Mouse (Mus musculus) heart, postnatal 10 days (tissue): ENCODE measurements around the gene Olfr1393. TPM values are rescaled to one million over a fixed set of nuclear protein-coding genes. Genes with fewer than 3 reads are reported as not detected.
A peak's percentile ranks its signal among the peaks of the same experiment; 100 is the strongest.

Experiments
- DNase-seq, 2 experiments: peaks; one replicate each; pipeline ENCODE4 v3.0.0; 2021
- intact Hi-C: fragments of 180-260 bp; cut with DNase I; formaldehyde crosslinking; loops from one replicate; pipeline ENCODE4 v1.15.1; 2025
- total RNA-seq, 2 experiments: library from RNA; stranded (reverse); gene quantifications; 2 replicates each; pipeline ENCODE4 v1.2.3; 2021

Gene Olfr1393
- total RNA-seq, 2 experiments from 2014 or later: 0.17 to 0.35 TPM

- peak; percentile 94 for DNase-seq
Observed at GRCm38 (mm10) chr11:49250422-49251379, 27.4 kb upstream of the Olfr1393 start.

GRCm38 (mm10) chr11:49251380-49251761, 26.7 kb upstream of the Olfr1393 start:
- intact Hi-C loops: loop anchor here (2.0 to 5.0 kb wide), 3 partner anchors 49 to 394 kb away; partner anchors contain the start of gene Zfp62
- DNase-seq: no peak

More at GRCm38 (mm10) chr11:49250422-49251379, 27.4 kb upstream of the Olfr1393 start:
- intact Hi-C loops: loop anchor here (2.0 to 5.0 kb wide), 3 partner anchors 48 to 393 kb away; partner anchors contain the start of gene Zfp62

- intact Hi-C loops: loop anchor here (5.0 kb wide), 2 partner anchors 145 to 395 kb away; no protein-coding TSS in a partner anchor
Observed at GRCm38 (mm10) chr11:49252048-49252447, 26.1 kb upstream of the Olfr1393 start.

GRCm38 (mm10) chr11:49253035-49253434, 25.1 kb upstream of the Olfr1393 start:
- intact Hi-C loops: loop anchor here (5.0 kb wide), 2 partner anchors 146 to 396 kb away; no protein-coding TSS in a partner anchor
- no peak for DNase-seq

More at GRCm38 (mm10) chr11:49252048-49252447, 26.1 kb upstream of the Olfr1393 start:
- no peak for DNase-seq

- DNase-seq: no peak
- intact Hi-C loops: no loop called here
Observed at GRCm38 (mm10) chr11:49259296-49259695, 18.8 kb upstream of the Olfr1393 start.

- intact Hi-C loops: no loop called here
- DNase-seq: no peak
Observed at GRCm38 (mm10) chr11:49259829-49260228, 18.3 kb upstream of the Olfr1393 start.

- peak; percentile 87 for DNase-seq
- intact Hi-C loops: no loop called here
Observed at GRCm38 (mm10) chr11:49260598-49261312, 17.3 kb upstream of the Olfr1393 start.

- no peak for DNase-seq
- intact Hi-C loops: no loop called here
Observed at GRCm38 (mm10) chr11:49261313-49261855, 16.7 kb upstream of the Olfr1393 start.

- intact Hi-C loops: no loop called here
Observed at GRCm38 (mm10) chr11:49262286-49262685, 15.8 kb upstream of the Olfr1393 start.

GRCm38 (mm10) chr11:49263149-49263548, 15.0 kb upstream of the Olfr1393 start:
- intact Hi-C loops: no loop called here
- DNase-seq: no peak

More at GRCm38 (mm10) chr11:49262286-49262685, 15.8 kb upstream of the Olfr1393 start:
- DNase-seq: no peak

- intact Hi-C loops: no loop called here
- DNase-seq: no peak
Observed at GRCm38 (mm10) chr11:49264081-49264480, 14.0 kb upstream of the Olfr1393 start.

- intact Hi-C loops: no loop called here
- no peak for DNase-seq
Observed at GRCm38 (mm10) chr11:49264622-49265021, 13.5 kb upstream of the Olfr1393 start.

- intact Hi-C loops: no loop called here
- DNase-seq: no peak
Observed at GRCm38 (mm10) chr11:49265101-49265500, 13.0 kb upstream of the Olfr1393 start.

- intact Hi-C loops: no loop called here
Observed at GRCm38 (mm10) chr11:49266671-49267070, 11.4 kb upstream of the Olfr1393 start.

GRCm38 (mm10) chr11:49267316-49267715, 10.8 kb upstream of the Olfr1393 start:
- DNase-seq: no peak
- intact Hi-C loops: no loop called here

More at GRCm38 (mm10) chr11:49266671-49267070, 11.4 kb upstream of the Olfr1393 start:
- no peak for DNase-seq

GRCm38 (mm10) chr11:49267970-49268579, 10.0 kb upstream of the Olfr1393 start:
- DNase-seq: no peak
- intact Hi-C loops: no loop called here

- intact Hi-C loops: loop anchor here (2.0 to 5.0 kb wide), 3 partner anchors 138 to 268 kb away; no protein-coding TSS in a partner anchor
- DNase-seq: no peak
Observed at GRCm38 (mm10) chr11:49269761-49270160, 8.3 kb upstream of the Olfr1393 start.

GRCm38 (mm10) chr11:49270368-49270767, 7.7 kb upstream of the Olfr1393 start:
- no peak for DNase-seq
- intact Hi-C loops: loop anchor here (2.0 to 5.0 kb wide), 3 partner anchors 137 to 267 kb away; no protein-coding TSS in a partner anchor

GRCm38 (mm10) chr11:49271334-49271733, 6.8 kb upstream of the Olfr1393 start:
- DNase-seq: peak; percentile 73 to 79
- intact Hi-C loops: loop anchor here (1.0 to 5.0 kb wide), 4 partner anchors 82 to 266 kb away; no protein-coding TSS in a partner anchor
